Mouse (Mus musculus) midbrain, embryonic 12.5 days (tissue): ENCODE results near the gene Poldip3. TPM values are rescaled to one million over a fixed set of nuclear protein-coding genes. Genes with fewer than 3 reads are reported as not detected.
"Not testable (repeated sequence)": the region's sequence is repeated elsewhere in the genome, so short reads cannot be mapped to it uniquely, and the experiment has no call there.

ENCODE experiments used
- ATAC-seq: fragments of 200-750 bp; cut with Nextera tagmentation; 2 replicates; pipeline ENCODE4 v1.8.0; 2017; ENCODE audit warnings: low read depth, moderate TSS enrichment, moderate library complexity; ENCODE audit not compliant: low FRiP score
- H3K27ac ChIP-seq: fragments of 300-500 bp; sonication (generic); replicated peaks from 2 replicates; pipeline ENCODE4 v1.5.1; 2016; ENCODE audit warnings: mild to moderate bottlenecking
- H3K27me3 ChIP-seq: fragments of 300-500 bp; sonication (generic); 2 replicates; pipeline ENCODE4 v1.6.1; 2016; ENCODE audit warnings: mild to moderate bottlenecking
- H3K36me3 ChIP-seq: fragments of 300-500 bp; sonication (generic); 2 replicates; pipeline ENCODE4 v1.6.1; 2016
- H3K4me1 ChIP-seq: fragments of 300-500 bp; sonication (generic); 2 replicates; pipeline ENCODE4 v1.6.1; 2016
- H3K4me2 ChIP-seq: fragments of 300-500 bp; sonication (generic); replicated peaks from 2 replicates; pipeline ENCODE4 v1.6.1; 2016; ENCODE audit warnings: mild to moderate bottlenecking, moderate library complexity
- H3K4me3 ChIP-seq: fragments of 300-500 bp; sonication (generic); 2 replicates; pipeline ENCODE4 v1.5.1; 2016; ENCODE audit warnings: mild to moderate bottlenecking
- H3K9ac ChIP-seq: fragments of 300-500 bp; sonication (generic); replicated peaks from 2 replicates; pipeline ENCODE4 v1.6.1; 2016; ENCODE audit warnings: mild to moderate bottlenecking, moderate library complexity
- H3K9me3 ChIP-seq: fragments of 300-500 bp; sonication (generic); 2 replicates; pipeline ENCODE4 v1.6.1; 2016; ENCODE audit warnings: mild to moderate bottlenecking
- WGBS: fragments of 180-500 bp; shearing (Covaris S2); methylation state at CpG from one replicate; pipeline ENCODE4 v1.1.7; 2016; 5-methylcytosine and 5-hydroxymethylcytosine counted together
- polyA plus RNA-seq: library from polyadenylated mRNA; unstranded; fragments of >200 nt; fragmentation: Nextera tagmentation; extraction: Ambion mirVana; gene quantifications from 2 replicates; pipeline ENCODE4 v1.2.1, GENCODE M21; 2016

The Poldip3 gene
- polyA plus RNA-seq, 1 experiment from 2014 or later = 183 TPM

- H3K9ac ChIP-seq = peak overlapping the region; percentile 97
- H3K9me3 ChIP-seq = no peaks in the 10 kb centered on the region
- 4% methylated on average over 21 of the region's 21 CpGs for WGBS
- H3K27me3 ChIP-seq = no peaks in the 10 kb centered on the region
- peak overlapping the region; percentile 93 for H3K4me2 ChIP-seq
- H3K27ac ChIP-seq = peak overlapping the region; percentile 98
- peak overlapping the region; percentile 97 for H3K4me3 ChIP-seq
- H3K36me3 ChIP-seq = peaks cover 33% of the 10 kb centered on the region
- peaks cover 27% of the 10 kb centered on the region for H3K4me1 ChIP-seq
- ATAC-seq = no peak
Observed at GRCm38 (mm10) chr15:83148395-83148794, 789 bp downstream of the Poldip3 start.

- ATAC-seq = no peak
- 93% methylated on average over 6 of the region's 6 CpGs for WGBS
- H3K9me3 ChIP-seq = no peaks in the 10 kb centered on the region
- no peak overlapping the region for H3K9ac ChIP-seq
- H3K27ac ChIP-seq = no peak overlapping the region
- no peak overlapping the region for H3K4me2 ChIP-seq
- H3K4me1 ChIP-seq = peaks cover 36% of the 10 kb centered on the region
- no peaks in the 10 kb centered on the region for H3K27me3 ChIP-seq
- H3K4me3 ChIP-seq = no peak overlapping the region
- H3K36me3 ChIP-seq = peaks cover 30% of the 10 kb centered on the region
Observed at GRCm38 (mm10) chr15:83145541-83145940, 3.6 kb downstream of the Poldip3 start.

GRCm38 (mm10) chr15:83142861-83143260, 6.3 kb downstream of the Poldip3 start:
- Histone ChIP-seq H3K27me3 (no peaks in the 10 kb centered on the region), H3K9me3 (no peaks in the 10 kb centered on the region), H3K9ac (no peak overlapping the region), H3K4me2 (no peak overlapping the region), H3K36me3 (peaks cover 43% of the 10 kb centered on the region), H3K27ac (no peak overlapping the region; the same call in 1 of the 2 replicates), H3K4me3 (no peak overlapping the region), H3K4me1 (peaks cover 25% of the 10 kb centered on the region)
- no peak for ATAC-seq
- WGBS = 43% methylated on average over 5 of the region's 5 CpGs

- no peak for ATAC-seq
- WGBS = 96% methylated on average over 2 of the region's 2 CpGs
- Histone ChIP-seq H3K27ac (no peak overlapping the region), H3K36me3 (peaks cover 85% of the 10 kb centered on the region), H3K9me3 (no peaks in the 10 kb centered on the region), H3K4me1 (no peaks in the 10 kb centered on the region), H3K4me3 (no peak overlapping the region), H3K4me2 (no peak overlapping the region), H3K9ac (no peak overlapping the region), H3K27me3 (no peaks in the 10 kb centered on the region)
Observed at GRCm38 (mm10) chr15:83135654-83136053, 13.5 kb downstream of the Poldip3 start.

- Histone ChIP-seq H3K9me3 (no peaks in the 10 kb centered on the region), H3K4me1 (no peaks in the 10 kb centered on the region), H3K4me3 (no peak overlapping the region), H3K27me3 (no peaks in the 10 kb centered on the region), H3K4me2 (no peak overlapping the region), H3K36me3 (peaks cover 93% of the 10 kb centered on the region), H3K27ac (no peak overlapping the region), H3K9ac (no peak overlapping the region)
- no peak for ATAC-seq
- 93% methylated on average over 6 of the region's 6 CpGs for WGBS
Observed at GRCm38 (mm10) chr15:83134671-83135070, 14.5 kb downstream of the Poldip3 start.

GRCm38 (mm10) chr15:83129530-83130231, 19.5 kb downstream of the Poldip3 start:
- H3K27ac ChIP-seq = no peak overlapping the region
- H3K9me3 ChIP-seq = no peaks in the 10 kb centered on the region
- no peak overlapping the region for H3K4me2 ChIP-seq
- no peak overlapping the region for H3K4me3 ChIP-seq
- H3K4me1 ChIP-seq = no peaks in the 10 kb centered on the region
- no peak for ATAC-seq
- H3K36me3 ChIP-seq = peaks cover 96% of the 10 kb centered on the region
- H3K9ac ChIP-seq = no peak overlapping the region
- no peaks in the 10 kb centered on the region for H3K27me3 ChIP-seq
- 92% methylated on average over 7 of the region's 7 CpGs for WGBS

GRCm38 (mm10) chr15:83127037-83127436, 22.1 kb downstream of the Poldip3 start:
- not testable (repeated sequence) for ATAC-seq, H3K9ac ChIP-seq, H3K4me3 ChIP-seq, H3K27me3 ChIP-seq, H3K9me3 ChIP-seq, H3K4me1 ChIP-seq, H3K4me2 ChIP-seq
- peaks cover 72% of the 10 kb centered on the region for H3K36me3 ChIP-seq
- WGBS = 64% methylated on average over 3 of the region's 3 CpGs
- 0 out of 2 replicates have a peak overlapping the region, but pooled peaks have one; percentile 26 for H3K27ac ChIP-seq

- Histone ChIP-seq H3K9ac (no peak overlapping the region), H3K9me3 (no peaks in the 10 kb centered on the region), H3K4me2 (no peak overlapping the region), H3K36me3 (peaks cover 68% of the 10 kb centered on the region), H3K4me1 (peaks cover 4% of the 10 kb centered on the region), H3K27ac (0 out of 2 replicates have a peak overlapping the region, but pooled peaks have one; percentile 26), H3K27me3 (no peaks in the 10 kb centered on the region), H3K4me3 (no peak overlapping the region)
- no peak for ATAC-seq
- 91% methylated on average over 9 of the region's 9 CpGs for WGBS
Observed at GRCm38 (mm10) chr15:83126582-83126981, 22.6 kb downstream of the Poldip3 start.

- Histone ChIP-seq H3K27me3 (no peaks in the 10 kb centered on the region), H3K9ac (no peak overlapping the region), H3K36me3 (peaks cover 55% of the 10 kb centered on the region), H3K4me3 (no peak overlapping the region), H3K27ac (no peak overlapping the region; the same call in 1 of the 2 replicates), H3K9me3 (no peaks in the 10 kb centered on the region), H3K4me1 (peaks cover 10% of the 10 kb centered on the region), H3K4me2 (no peak overlapping the region)
- WGBS = 68% methylated on average over 5 of the region's 5 CpGs
- ATAC-seq = no peak
Observed at GRCm38 (mm10) chr15:83124625-83125024, 24.6 kb downstream of the Poldip3 start.

GRCm38 (mm10) chr15:83122566-83123145, 26.5 kb downstream of the Poldip3 start, which contains the start of gene Rrp7a:
Gene Rrp7a (minus strand): TSS chr15:83122801.
- H3K36me3 ChIP-seq = peaks cover 55% of the 10 kb centered on the region

GRCm38 (mm10) chr15:83121709-83122565, 27.2 kb downstream of the Poldip3 start:
- H3K4me2 ChIP-seq = peak overlapping the region; percentile 81
- H3K9ac ChIP-seq = peak overlapping the region; percentile 70
- WGBS = 3% methylated on average over 42 of the region's 43 CpGs
- ATAC-seq = peak; percentile 68
- H3K9me3 ChIP-seq = no peaks in the 10 kb centered on the region
- peak overlapping the region; percentile 88 for H3K4me3 ChIP-seq
- peaks cover 55% of the 10 kb centered on the region for H3K36me3 ChIP-seq
- H3K27me3 ChIP-seq = no peaks in the 10 kb centered on the region
- peak overlapping the region; percentile 87 for H3K27ac ChIP-seq
- H3K4me1 ChIP-seq = peaks cover 13% of the 10 kb centered on the region

More at GRCm38 (mm10) chr15:83122566-83123145, 26.5 kb downstream of the Poldip3 start, which contains the start of gene Rrp7a:
- H3K9ac ChIP-seq = peak within 1 kb of the TSS; percentile 70
- no peaks in the 10 kb centered on the region for H3K27me3 ChIP-seq
- peaks cover 13% of the 10 kb centered on the region for H3K4me1 ChIP-seq
- WGBS = 11% methylated on average over 32 of the region's 32 CpGs
- H3K4me3 ChIP-seq = peak within 1 kb of the TSS; percentile 88
- H3K9me3 ChIP-seq = no peaks in the 10 kb centered on the region
- ATAC-seq = peak; percentile 89
- H3K27ac ChIP-seq = peak within 1 kb of the TSS; percentile 87
- peak within 1 kb of the TSS; percentile 81 for H3K4me2 ChIP-seq
